Mouse (Mus musculus): ENCODE data around the gene Dmbx1. TPM values are rescaled to one million over a fixed set of nuclear protein-coding genes. Genes with fewer than 3 reads are reported as not detected.

Gene Dmbx1
- total and polyA plus RNA-seq, 2 experiments from 2014 or later, result 7.7 to 9.6 TPM

- Histone ChIP-seq H3K36me3 (ENCODE audit: insufficient read depth, low read length) (peaks cover 7% of the 10 kb centered on the region; the same call in 1 of the 2 replicates), H3K9ac (replicated peaks; ENCODE audit: low read length, poor library complexity, severe bottlenecking) (no peak overlapping the region), H3K9me3 (ENCODE audit: low read length) (no peaks in the 10 kb centered on the region), H3K27ac (ENCODE audit: low read depth, low read length) (no peak overlapping the region), H3K4me2 (ENCODE audit: low read depth, low read length, poor library complexity, severe bottlenecking) (no peak overlapping the region), H3K4me3 (ENCODE audit: low read depth, low read length) (no peak overlapping the region), H3K4me1 (ENCODE audit: insufficient read depth, low read length) (no peaks in the 10 kb centered on the region), H3K27me3 (ENCODE audit: insufficient read depth, low read length) (peaks cover 35% of the 10 kb centered on the region)
- DNase-seq (ENCODE audit: low spot score), result no peak
- no peak for ATAC-seq (ENCODE audit: low FRiP score)
- no peak for TF ChIP-seq CTCF (IDR thresholded peaks at IDR 0.05)
- WGBS, result 86% methylated on average over 1 of the region's 1 CpGs
These were observed 31.7 kb downstream of the Dmbx1 start for GRCm38 (mm10) chr4:115907994-115908393.

GRCm38 (mm10) chr4:115906791-115907190 is 32.9 kb downstream of the Dmbx1 start:
- H3K9me3 ChIP-seq (ENCODE audit: low read length), result no peaks in the 10 kb centered on the region
- no peak for TF ChIP-seq CTCF (IDR thresholded peaks at IDR 0.05)
- H3K4me3 ChIP-seq (ENCODE audit: low read depth, low read length), result no peak overlapping the region
- no peak overlapping the region for H3K9ac ChIP-seq (replicated peaks; ENCODE audit: low read length, poor library complexity, severe bottlenecking)
- no peak overlapping the region for H3K27ac ChIP-seq (ENCODE audit: low read depth, low read length)
- H3K27me3 ChIP-seq (ENCODE audit: insufficient read depth, low read length), result peaks cover 35% of the 10 kb centered on the region
- H3K4me2 ChIP-seq (ENCODE audit: low read depth, low read length, poor library complexity, severe bottlenecking), result no peak overlapping the region
- WGBS, result 86% methylated on average over 3 of the region's 3 CpGs
- no peaks in the 10 kb centered on the region for H3K4me1 ChIP-seq (ENCODE audit: insufficient read depth, low read length)
- ATAC-seq (ENCODE audit: low FRiP score), result no peak
- peaks cover 4% of the 10 kb centered on the region; the same call in 1 of the 2 replicates for H3K36me3 ChIP-seq (ENCODE audit: insufficient read depth, low read length)
- no peak for DNase-seq (ENCODE audit: low spot score)

- no peak overlapping the region for H3K4me3 ChIP-seq (ENCODE audit: low read depth, low read length)
- no peak overlapping the region for H3K4me2 ChIP-seq (ENCODE audit: low read depth, low read length, poor library complexity, severe bottlenecking)
- ATAC-seq (ENCODE audit: low FRiP score) (no peak), DNase-seq (ENCODE audit: low spot score) (peak; percentile 57)
- H3K27me3 ChIP-seq (ENCODE audit: insufficient read depth, low read length), result peaks cover 27% of the 10 kb centered on the region
- no peaks in the 10 kb centered on the region for H3K36me3 ChIP-seq (ENCODE audit: insufficient read depth, low read length)
- no peaks in the 10 kb centered on the region for H3K4me1 ChIP-seq (ENCODE audit: insufficient read depth, low read length)
- no peaks in the 10 kb centered on the region for H3K9me3 ChIP-seq (ENCODE audit: low read length)
- no peak overlapping the region for H3K9ac ChIP-seq (replicated peaks; ENCODE audit: low read length, poor library complexity, severe bottlenecking)
- TF ChIP-seq CTCF (IDR thresholded peaks at IDR 0.05), result no peak
- H3K27ac ChIP-seq (ENCODE audit: low read depth, low read length), result no peak overlapping the region
- 7% methylated on average over 7 of the region's 7 CpGs for WGBS
These were observed 34.0 kb downstream of the Dmbx1 start for GRCm38 (mm10) chr4:115905701-115906100.

- H3K9me3 ChIP-seq (ENCODE audit: low read length), result no peaks in the 10 kb centered on the region
- no peaks in the 10 kb centered on the region for H3K36me3 ChIP-seq (ENCODE audit: insufficient read depth, low read length)
- DNase-seq (ENCODE audit: low spot score), result no peak
- H3K9ac ChIP-seq (replicated peaks; ENCODE audit: low read length, poor library complexity, severe bottlenecking), result no peak overlapping the region
- no peak for ATAC-seq (ENCODE audit: low FRiP score)
- H3K4me2 ChIP-seq (ENCODE audit: low read depth, low read length, poor library complexity, severe bottlenecking), result no peak overlapping the region
- H3K4me1 ChIP-seq (ENCODE audit: insufficient read depth, low read length), result no peaks in the 10 kb centered on the region
- no peak overlapping the region for H3K27ac ChIP-seq (ENCODE audit: low read depth, low read length)
- no peak overlapping the region for H3K4me3 ChIP-seq (ENCODE audit: low read depth, low read length)
- 13% methylated on average over 12 of the region's 12 CpGs for WGBS
- peaks cover 30% of the 10 kb centered on the region for H3K27me3 ChIP-seq (ENCODE audit: insufficient read depth, low read length)
- TF ChIP-seq CTCF (IDR thresholded peaks at IDR 0.05), result no peak
These were observed 35.4 kb downstream of the Dmbx1 start for GRCm38 (mm10) chr4:115904375-115904774.

- 22% methylated on average over 5 of the region's 5 CpGs for WGBS
- DNase-seq (ENCODE audit: low spot score) (peak; percentile 88), ATAC-seq (ENCODE audit: low FRiP score) (no peak)
- Histone ChIP-seq H3K4me1 (ENCODE audit: insufficient read depth, low read length) (no peaks in the 10 kb centered on the region), H3K4me2 (ENCODE audit: low read depth, low read length, poor library complexity, severe bottlenecking) (no peak overlapping the region), H3K4me3 (ENCODE audit: low read depth, low read length) (no peak overlapping the region), H3K27me3 (ENCODE audit: insufficient read depth, low read length) (peaks cover 26% of the 10 kb centered on the region), H3K27ac (ENCODE audit: low read depth, low read length) (no peak overlapping the region), H3K36me3 (ENCODE audit: insufficient read depth, low read length) (no peaks in the 10 kb centered on the region), H3K9ac (replicated peaks; ENCODE audit: low read length, poor library complexity, severe bottlenecking) (no peak overlapping the region), H3K9me3 (ENCODE audit: low read length) (no peaks in the 10 kb centered on the region)
- peak; percentile 89 for TF ChIP-seq CTCF (IDR thresholded peaks at IDR 0.05)
These were observed 36.9 kb downstream of the Dmbx1 start for GRCm38 (mm10) chr4:115902816-115903215.

- peaks cover 14% of the 10 kb centered on the region; the same call in 1 of the 2 replicates for H3K27me3 ChIP-seq (ENCODE audit: insufficient read depth, low read length)
- WGBS, result 1% methylated on average over 56 of the region's 56 CpGs
- no peaks in the 10 kb centered on the region for H3K36me3 ChIP-seq (ENCODE audit: insufficient read depth, low read length)
- DNase-seq (ENCODE audit: low spot score), result peak; percentile 17
- TF ChIP-seq CTCF (IDR thresholded peaks at IDR 0.05), result peak; percentile 60
- no peak overlapping the region for H3K27ac ChIP-seq (ENCODE audit: low read depth, low read length)
- H3K4me2 ChIP-seq (ENCODE audit: low read depth, low read length, poor library complexity, severe bottlenecking), result peak overlapping the region; percentile 87
- H3K4me1 ChIP-seq (ENCODE audit: insufficient read depth, low read length), result no peaks in the 10 kb centered on the region
- ATAC-seq (ENCODE audit: low FRiP score), result peak; percentile 55
- 0 out of 2 replicates have a peak overlapping the region, but pooled peaks have one; percentile 24 for H3K9ac ChIP-seq (replicated peaks; ENCODE audit: low read length, poor library complexity, severe bottlenecking)
- H3K4me3 ChIP-seq (ENCODE audit: low read depth, low read length), result peak overlapping the region; percentile 40
- no peaks in the 10 kb centered on the region for H3K9me3 ChIP-seq (ENCODE audit: low read length)
These were observed 41.7 kb downstream of the Dmbx1 start for GRCm38 (mm10) chr4:115897901-115898631.

All from midbrain, postnatal 0 days (tissue).